Mouse (Mus musculus): Measurements from ENCODE around the gene Phc1.

Gene Phc1

DNA sequence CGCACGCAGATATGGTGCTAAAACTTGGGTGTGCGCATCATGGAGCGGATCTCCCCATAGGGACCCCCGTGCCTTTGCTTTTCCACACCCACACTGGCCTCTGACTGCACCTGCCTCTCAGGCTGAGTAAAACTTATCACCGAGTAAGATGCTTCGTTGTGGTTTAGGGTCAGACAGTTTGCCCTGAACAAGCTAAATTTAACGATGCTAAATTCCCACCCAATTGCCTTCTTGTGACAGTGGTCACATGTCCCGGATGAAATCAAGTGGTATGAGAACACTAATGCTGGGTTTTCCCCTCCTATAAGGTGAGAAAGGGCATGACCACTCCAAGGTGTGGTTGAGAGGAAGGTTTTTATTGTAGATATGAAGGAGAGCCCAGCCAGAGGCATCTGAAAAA lies 46.6 kb downstream of the Phc1 start:
- no peak for DNase-seq

DNA sequence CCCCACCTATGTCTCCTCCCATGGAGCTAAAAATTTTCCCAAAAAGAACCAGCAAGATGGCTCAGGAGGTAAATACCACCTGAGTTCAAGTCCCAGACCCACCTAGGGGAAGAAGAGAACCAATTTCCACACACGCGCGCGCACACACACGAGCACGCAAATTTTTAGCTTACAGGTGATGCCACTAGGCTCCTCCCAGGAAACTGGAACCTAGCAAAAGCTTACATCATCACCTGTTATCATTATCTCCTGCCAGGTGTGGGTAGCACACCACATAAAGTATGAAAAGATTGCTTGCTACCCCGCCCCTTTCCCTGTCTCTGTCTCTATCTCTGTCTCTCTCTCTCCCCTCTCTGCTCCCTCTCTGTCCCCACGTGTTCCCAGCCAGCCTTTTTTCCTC lies 47.2 kb downstream of the Phc1 start:
- no peak for DNase-seq

DNA sequence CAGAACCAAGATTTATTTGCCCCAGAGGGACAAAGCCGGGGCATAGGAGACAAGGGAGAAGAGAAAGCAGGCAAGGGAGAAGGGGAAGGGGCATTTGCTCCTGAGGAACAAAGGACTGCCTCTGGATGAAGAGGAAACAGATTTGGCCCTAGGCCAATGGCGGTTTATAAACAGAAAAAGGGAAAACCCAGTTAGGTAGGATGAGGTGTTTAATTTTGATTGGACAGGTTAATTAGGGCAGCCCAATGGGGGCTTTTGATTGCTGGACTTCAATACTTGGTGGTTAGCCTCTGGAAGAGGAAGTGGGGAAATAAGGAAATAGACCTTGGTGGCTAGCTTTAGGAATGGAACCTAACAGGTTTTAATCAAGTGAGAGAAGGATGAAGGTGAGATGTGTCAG lies 48.2 kb downstream of the Phc1 start:
- DNase-seq = no peak

DNA sequence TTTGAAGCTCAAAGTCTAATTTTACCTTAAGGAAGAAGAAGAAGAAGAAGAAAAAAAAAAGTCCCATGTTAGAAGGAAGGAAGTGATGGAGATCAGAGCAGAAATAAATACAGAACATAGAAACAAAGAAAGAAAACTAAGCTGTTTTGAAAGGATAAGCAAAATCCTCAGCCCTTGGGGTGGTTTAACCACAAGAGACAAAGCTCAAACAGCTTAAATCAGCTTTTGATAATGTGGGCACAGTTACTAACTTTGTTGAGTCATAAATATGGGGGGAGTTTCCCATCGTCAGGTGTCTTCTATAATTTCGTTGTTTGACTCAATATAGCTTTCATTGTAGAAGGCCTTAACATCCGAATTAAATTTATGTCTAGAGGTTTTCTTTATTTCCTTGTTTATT lies 48.6 kb downstream of the Phc1 start:
- DNase-seq = no peak

DNA sequence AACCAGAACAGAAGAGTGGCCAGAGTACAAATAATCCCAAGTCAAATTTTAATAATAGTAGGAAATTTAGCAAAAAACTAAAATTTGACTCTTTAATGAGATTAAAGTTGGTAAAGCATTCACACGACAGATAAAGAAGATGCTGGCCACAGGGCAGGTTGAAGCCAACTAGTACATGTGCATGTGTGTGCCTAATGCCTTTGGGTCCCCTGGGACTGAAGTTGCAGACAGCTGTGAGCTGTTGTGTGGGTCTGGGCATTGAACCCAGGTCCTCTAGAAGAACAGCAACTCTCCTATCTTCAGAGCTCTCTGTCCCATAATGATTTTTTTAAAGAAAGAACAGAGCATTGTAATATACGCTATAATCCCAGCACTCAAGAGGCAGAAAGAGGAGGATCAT lies 49.1 kb downstream of the Phc1 start:
- DNase-seq = no peak

DNA sequence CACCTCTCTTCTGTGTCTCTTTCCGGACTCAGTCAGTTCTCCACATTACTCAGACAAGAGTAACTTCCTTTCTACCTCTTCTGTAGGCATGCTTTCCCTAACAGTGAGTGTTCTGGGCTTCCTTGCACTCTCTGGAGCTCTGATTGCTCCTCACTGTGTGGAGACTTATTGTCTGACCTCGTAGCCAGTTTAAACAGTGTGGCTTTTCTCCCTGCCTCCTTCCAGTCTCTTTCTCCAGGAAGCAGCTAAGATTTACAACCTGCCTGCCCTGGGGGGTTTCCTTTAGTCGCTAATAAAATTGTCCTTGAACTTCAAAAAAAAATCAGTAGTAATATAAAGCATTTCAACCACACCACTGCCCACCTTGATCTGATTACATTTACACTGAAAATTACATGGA lies 50.1 kb downstream of the Phc1 start:
- DNase-seq = no peak

DNA sequence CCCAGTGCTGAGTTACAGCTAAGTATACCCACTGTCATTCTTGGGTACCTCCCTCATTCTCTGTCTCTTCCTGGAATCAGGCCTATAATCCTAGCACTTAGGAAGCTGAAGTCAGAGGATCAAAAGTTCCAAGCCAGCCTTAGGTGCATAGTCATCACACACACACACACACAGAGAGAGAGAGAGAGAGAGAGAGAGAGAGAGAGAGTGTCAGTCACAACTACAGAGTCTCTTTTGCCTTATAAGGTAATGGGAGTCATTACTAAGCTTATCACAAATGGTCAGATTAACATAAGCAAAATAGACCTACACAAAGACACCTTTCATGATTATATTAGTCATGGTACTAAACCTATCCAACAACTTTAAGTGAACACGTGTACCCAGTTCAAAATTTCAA lies 51.0 kb downstream of the Phc1 start:
- no peak for DNase-seq

DNA sequence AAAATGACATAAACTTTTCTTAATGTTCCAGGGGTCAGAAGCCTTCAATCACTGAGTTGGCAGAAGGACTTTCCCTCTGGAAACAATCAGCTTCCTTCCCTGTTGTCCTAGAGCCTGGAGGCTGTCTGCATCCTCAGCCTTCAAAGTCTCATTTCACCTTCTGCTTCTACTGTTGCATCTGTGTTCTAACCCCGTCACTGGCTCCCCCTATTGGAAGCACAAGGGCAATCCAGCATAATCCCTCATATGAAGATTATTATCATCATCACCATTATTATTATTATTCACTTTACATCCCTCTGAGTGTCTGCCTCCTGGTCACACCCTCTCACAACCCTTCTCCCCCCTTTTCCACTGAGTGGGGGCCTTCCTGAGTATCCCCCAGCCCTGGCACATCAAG lies 52.1 kb downstream of the Phc1 start:
- DNase-seq = no peak

DNA sequence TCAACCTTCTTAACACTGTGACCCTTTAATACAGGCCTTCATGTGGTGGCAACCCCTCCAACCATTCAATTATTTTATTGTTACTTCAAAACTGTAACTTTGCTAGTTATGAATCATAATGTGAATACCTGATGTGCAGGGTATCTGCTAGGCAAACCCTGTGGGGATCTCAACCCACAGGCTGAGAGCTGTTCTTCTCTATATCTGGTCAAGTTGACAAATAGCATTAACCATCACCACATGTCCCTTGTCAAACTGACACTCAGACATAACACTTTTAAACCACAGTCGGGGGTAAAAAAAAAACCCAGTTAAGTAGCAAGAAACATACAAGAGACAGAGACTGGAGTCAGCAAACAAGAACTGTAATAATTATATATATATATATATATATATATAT lies 55.5 kb downstream of the Phc1 start:
- DNase-seq = no peak

DNA sequence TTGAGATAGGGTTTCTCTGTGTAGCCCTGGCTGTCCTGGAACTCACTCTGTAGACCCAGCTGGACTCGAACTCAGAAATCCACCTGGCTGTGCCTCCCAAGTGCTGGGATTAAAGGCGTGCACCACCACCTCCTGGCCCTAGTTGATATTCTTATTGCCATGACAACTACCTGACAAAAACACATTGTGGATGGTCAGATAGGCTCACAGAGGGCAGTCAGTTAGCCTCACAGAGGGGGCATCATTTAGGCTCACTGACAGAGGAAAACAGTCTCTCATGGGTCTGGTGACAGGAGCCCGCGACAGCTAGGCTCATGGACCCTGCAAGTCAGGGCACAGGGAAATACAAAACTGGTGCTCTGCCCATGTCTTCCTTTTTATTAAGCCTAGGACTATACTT lies 56.1 kb downstream of the Phc1 start:
- DNase-seq = no peak

DNA sequence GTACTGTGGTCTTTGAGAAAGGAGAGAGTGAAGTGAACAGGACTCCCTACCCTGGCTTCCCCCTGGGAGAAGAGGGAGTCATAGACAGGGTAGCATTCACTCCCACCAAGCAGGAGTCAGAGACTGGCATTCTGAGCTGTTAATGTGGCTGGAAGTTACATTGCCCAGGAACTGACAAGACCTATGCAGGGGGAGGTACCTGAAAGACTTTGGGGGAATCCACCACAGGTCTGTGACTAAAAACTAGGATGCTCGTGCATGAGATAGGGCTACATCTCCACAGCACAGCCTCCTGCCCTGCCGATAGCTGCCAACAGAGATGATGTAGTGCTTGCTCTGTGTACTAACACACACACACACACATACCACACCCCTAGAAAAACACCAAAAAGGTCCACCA lies 56.9 kb downstream of the Phc1 start:
- no peak for DNase-seq

DNA sequence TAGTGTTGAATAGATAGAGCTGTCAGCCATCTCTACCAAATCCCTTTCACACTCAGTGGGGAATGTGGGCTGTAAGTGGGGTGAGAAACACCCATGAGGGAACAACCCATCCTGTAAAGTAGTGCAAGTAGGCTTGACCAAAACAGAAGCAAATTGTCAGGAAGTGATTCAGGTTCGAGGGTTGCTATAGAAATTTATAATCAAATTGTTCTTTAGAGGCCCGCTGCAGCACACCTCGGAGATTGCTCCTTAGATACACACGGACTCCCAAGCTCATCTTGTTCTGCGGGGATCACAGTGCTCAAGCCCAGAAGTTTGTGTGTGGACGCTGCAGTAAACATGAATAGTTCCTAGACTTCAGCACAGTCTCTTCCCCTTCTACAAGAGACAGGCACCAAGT lies 57.6 kb downstream of the Phc1 start, which contains the start of gene Klrg1:
TSS of gene Klrg1 (minus strand) at position 101 of the 400 bp plus-strand sequence.
- DNase-seq = no peak

DNA sequence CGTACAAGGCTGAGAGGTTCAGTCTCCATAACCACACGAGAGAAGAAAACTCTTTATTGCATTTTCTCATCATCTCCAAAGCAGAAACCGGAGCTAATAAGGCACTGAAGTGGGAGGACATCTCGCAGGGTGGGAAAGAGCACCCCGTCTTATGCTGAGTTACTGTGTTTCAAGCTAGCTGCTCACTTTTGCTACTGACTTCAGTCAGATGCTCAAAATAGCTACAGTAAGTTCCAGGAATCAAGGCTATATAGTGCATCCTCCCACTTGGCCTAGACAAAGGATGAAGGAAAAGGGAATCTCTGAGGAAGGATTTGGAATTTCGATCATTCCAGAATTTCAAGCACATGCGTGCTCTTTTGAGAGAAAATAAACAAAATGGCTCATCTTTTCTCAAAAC lies 63.8 kb downstream of the Phc1 start:
- no peak for DNase-seq

DNA sequence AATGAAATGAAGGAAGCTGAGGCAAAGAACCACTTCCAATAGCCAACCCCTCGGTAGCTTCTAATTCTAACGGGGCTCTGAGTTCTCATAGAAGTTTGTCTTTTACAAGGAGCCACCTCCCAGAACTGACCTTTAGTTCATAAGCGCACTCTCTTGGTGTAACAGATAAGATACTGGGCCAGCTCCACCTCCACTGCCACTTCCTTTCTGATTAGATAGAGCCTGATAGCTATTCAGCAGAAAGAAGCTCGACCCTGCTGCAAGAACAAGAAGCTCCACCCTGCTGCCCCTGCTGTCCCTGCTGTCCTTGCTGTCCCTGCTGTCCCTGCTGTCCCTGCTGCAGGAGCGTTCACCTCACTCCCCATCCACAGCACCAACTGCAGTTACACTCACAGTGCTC lies 65.8 kb downstream of the Phc1 start:
- no peak for DNase-seq

DNA sequence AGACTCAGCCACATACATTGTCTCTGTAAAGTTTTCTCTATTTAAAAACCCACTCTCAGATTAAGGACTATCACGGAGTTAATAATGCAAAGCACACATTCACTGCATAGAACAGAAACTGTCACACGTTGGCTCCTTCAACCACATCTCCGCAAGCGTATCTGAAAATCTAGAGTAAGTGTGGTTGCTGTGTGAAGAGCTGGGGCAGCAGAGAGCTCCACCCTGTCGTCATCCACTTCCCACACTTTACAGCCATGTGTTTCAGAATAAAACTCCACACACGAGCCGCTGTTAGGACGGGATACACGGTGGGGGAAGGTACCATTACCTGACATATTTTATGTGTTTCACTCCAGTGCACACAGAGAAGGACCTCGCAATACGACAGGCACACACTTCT lies 70.2 kb downstream of the Phc1 start:
- no peak for DNase-seq

DNA sequence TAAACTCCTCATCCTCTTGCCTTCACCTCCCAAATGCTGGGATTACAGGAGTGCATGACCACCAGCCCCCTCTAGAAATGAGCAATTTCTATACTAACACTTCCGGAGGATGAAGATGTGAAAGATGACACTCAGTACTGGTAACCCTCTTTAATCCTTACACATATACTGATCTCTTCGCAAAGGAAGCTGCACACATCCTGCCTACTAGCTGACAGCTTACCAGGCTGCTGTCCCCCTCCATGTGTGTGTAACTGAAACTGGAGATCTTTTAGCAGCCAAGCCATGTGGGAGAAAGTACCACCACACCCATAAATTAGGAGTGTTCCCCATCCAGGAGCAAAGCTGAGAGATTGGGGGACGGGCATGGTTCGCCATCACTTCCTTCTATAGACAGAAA lies 71.2 kb downstream of the Phc1 start:
- no peak for DNase-seq

DNA sequence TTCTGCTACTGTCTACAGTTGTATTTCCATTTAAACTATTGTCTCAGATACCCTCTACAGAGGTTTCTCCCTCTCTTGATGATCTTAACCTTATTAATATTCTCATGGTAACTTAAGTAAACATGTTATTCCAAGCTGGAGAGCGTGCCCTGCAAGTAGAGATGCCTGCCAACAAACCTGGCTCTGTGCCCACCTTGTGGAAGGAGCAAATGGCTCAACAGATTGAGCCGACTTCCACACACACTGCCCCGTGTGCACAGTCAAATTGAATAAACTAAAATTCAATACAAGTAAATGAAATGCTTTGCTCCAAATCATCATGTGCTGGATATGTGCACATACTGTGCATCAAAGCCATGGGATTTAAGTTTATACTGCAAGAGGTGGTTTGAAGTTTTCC lies 71.8 kb downstream of the Phc1 start:
- peak; percentile 41 for DNase-seq
